ENCODE assay signal across 21 mouse cellular contexts in the genomic region with DNA sequence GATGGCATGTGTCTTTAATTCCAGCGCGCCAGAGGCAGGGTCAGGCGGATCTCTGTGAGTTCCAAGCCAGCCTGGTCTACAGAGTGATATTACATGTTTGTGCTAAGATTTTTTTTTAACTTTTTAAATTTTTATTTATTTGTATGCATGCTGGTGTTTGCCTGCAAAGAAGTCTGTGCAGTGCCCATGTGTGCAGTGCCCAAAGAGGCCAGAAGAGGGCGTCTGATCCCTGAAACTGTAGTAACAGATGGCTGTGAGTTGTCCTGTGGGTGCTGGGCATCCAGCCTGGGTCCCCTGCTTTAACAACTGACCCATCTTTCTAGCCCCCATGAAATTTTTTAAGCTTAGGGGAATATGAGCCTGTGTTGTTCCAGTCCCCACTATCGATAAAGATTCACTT. TPM values are rescaled to one million over a fixed set of nuclear protein-coding genes. Genes with fewer than 3 reads are reported as not detected.
DNase-seq lines count a peak whose midpoint lies in the region; ATAC-seq and TF ChIP-seq lines count a peak whose summit lies in the region.
"Had no signal": no experiment of that assay in that cellular context is flagged by ENCODE, and none has a peak within 500 bp of the region (broad histone marks: within the 10 kb centered on the region; RNA-seq: fewer than 3 reads in every experiment).

No protein-coding gene starts in this region.

- ATAC-seq in liver, postnatal 0 days: no peak
- no peak for ATAC-seq in liver, embryonic 11.5 days (replicated peaks; ENCODE audit: low FRiP score)

- DNase-seq in heart, adult 2 months: no peak
- DNase-seq in heart, adult 18-20 months: no peak
- DNase-seq in liver, postnatal 0 days: no peak
- no peak for DNase-seq in liver, embryonic 11.5 days (ENCODE audit: low spot score)
- DNase-seq in brain, embryonic 14.5 days (ENCODE audit: low read depth): no peak
- DNase-seq in embryo, embryonic 10.5 days (ENCODE audit: low spot score): no peak
- DNase-seq in thymus, adult 18-20 months: no peak
- DNase-seq: adrenal gland, postnatal 25 days; cerebellum, adult 9-11 months; embryo, embryonic 11 days; gastrocnemius, postnatal 25 days; heart, postnatal 14 days; kidney, adult 11 months; kidney, postnatal 4 days; liver, embryonic 13.5 days had no signal

- 87% methylated on average over 5 of the region's 5 CpGs for WGBS in heart, adult 2 months
- WGBS in liver, postnatal 0 days (ENCODE audit: insufficient replicate concordance): 82% methylated on average over 5 of the region's 5 CpGs
- 84% methylated on average over 5 of the region's 5 CpGs for WGBS in liver, embryonic 11.5 days

- peaks cover 2% of the 10 kb centered on the region for H3K4me1 ChIP-seq in heart, adult 2 months (ENCODE audit: control insufficient read depth, insufficient read depth, low read length)
- H3K4me1 ChIP-seq in liver, postnatal 0 days (ENCODE audit: insufficient read depth): peaks cover 20% of the 10 kb centered on the region
- no peaks in the 10 kb centered on the region for H3K4me1 ChIP-seq in liver, embryonic 11.5 days (replicated peaks; ENCODE audit: control insufficient read depth, insufficient read depth, low read length)
- H3K4me1 ChIP-seq in E14TG2a.4 (replicated peaks; ENCODE audit: low read depth, low read length): peaks cover 61% of the 10 kb centered on the region
- H3K4me1 ChIP-seq: embryonic facial prominence, embryonic 15.5 days; neural tube, embryonic 12.5 days had no signal

- TF ChIP-seq EP300 in heart, adult 2 months (IDR thresholded peaks at IDR 0.05; ENCODE audit: insufficient read depth, low read depth, low read length): no peak
- no peak for TF ChIP-seq EP300 in liver, postnatal 0 days (IDR thresholded peaks at IDR 0.05; ENCODE audit: low read depth)

- no peak overlapping the region for H3K27ac ChIP-seq in heart, adult 2 months
- H3K27ac ChIP-seq in liver, postnatal 0 days (ENCODE audit: low read depth): no peak overlapping the region
- no peak overlapping the region for H3K27ac ChIP-seq in liver, embryonic 11.5 days (ENCODE audit: low read depth, low read length)
- H3K27ac ChIP-seq: embryonic facial prominence, embryonic 15.5 days; forebrain, embryonic 10.5 days; hindbrain, embryonic 14.5 days; liver, embryonic 13.5 days; neural tube, embryonic 12.5 days had no signal

- H3K4me2 ChIP-seq in liver, postnatal 0 days (ENCODE audit: low read depth, low read length): no peak overlapping the region
- no peak overlapping the region for H3K4me2 ChIP-seq in liver, embryonic 11.5 days
- H3K4me2 ChIP-seq: embryonic facial prominence, embryonic 15.5 days; heart, embryonic 11.5 days; hindbrain, embryonic 14.5 days; liver, embryonic 13.5 days; neural tube, embryonic 12.5 days had no signal

- H3K9ac ChIP-seq in heart, adult 2 months (ENCODE audit: low read depth, low read length): no peak overlapping the region
- no peak overlapping the region for H3K9ac ChIP-seq in liver, postnatal 0 days (replicated peaks)
- no peak overlapping the region for H3K9ac ChIP-seq in liver, embryonic 11.5 days (ENCODE audit: low read depth, low read length)
- H3K9ac ChIP-seq: embryonic facial prominence, embryonic 15.5 days; hindbrain, embryonic 14.5 days; liver, embryonic 13.5 days; neural tube, embryonic 12.5 days had no signal

- intact Hi-C loops in heart, adult 2 months (cut with DNase I): no loop called here

- TF ChIP-seq POLR2A in heart, adult 2 months (IDR thresholded peaks at IDR 0.05; ENCODE audit: insufficient read depth, low read depth, low read length): no peak
- TF ChIP-seq POLR2A in brain, embryonic 14.5 days (IDR thresholded peaks at IDR 0.05; ENCODE audit: borderline replicate concordance, extremely low read depth, insufficient read depth, insufficient read length, poor library complexity, severe bottlenecking): no peak

- peak; percentile 41 for TF ChIP-seq CTCF in heart, adult 2 months (IDR thresholded peaks at IDR 0.05)
- peak; percentile 49 for TF ChIP-seq CTCF in liver, postnatal 0 days (IDR thresholded peaks at IDR 0.05; ENCODE audit: low read depth)
- TF ChIP-seq CTCF in E14TG2a.4 (conservative IDR thresholded peaks at IDR 0.05; ENCODE audit: low read length): peak; percentile 91
- peak; percentile 27; the same call in 1 of the 2 replicates for TF ChIP-seq CTCF in brain, embryonic 14.5 days (IDR thresholded peaks at IDR 0.05; ENCODE audit: borderline replicate concordance, extremely low read depth, insufficient read depth, insufficient read length)

- no peak overlapping the region for H3K4me3 ChIP-seq in heart, adult 2 months
- H3K4me3 ChIP-seq in liver, postnatal 0 days (ENCODE audit: low read depth, low read length): no peak overlapping the region
- no peak overlapping the region for H3K4me3 ChIP-seq in liver, embryonic 11.5 days (ENCODE audit: low read depth, low read length)
- H3K4me3 ChIP-seq in E14TG2a.4 (replicated peaks; ENCODE audit: low read length): no peak overlapping the region
- H3K4me3 ChIP-seq: embryonic facial prominence, embryonic 15.5 days; forebrain, embryonic 10.5 days; liver, embryonic 13.5 days; neural tube, embryonic 12.5 days had no signal

- no peaks in the 10 kb centered on the region for H3K27me3 ChIP-seq in heart, adult 2 months (ENCODE audit: control insufficient read depth, insufficient read depth, low read length)
- no peaks in the 10 kb centered on the region for H3K27me3 ChIP-seq in liver, postnatal 0 days (ENCODE audit: insufficient read depth, low read length)
- no peaks in the 10 kb centered on the region for H3K27me3 ChIP-seq in liver, embryonic 11.5 days (replicated peaks; ENCODE audit: control insufficient read depth, insufficient read depth, low read length)
- H3K27me3 ChIP-seq in E14TG2a.4 (ENCODE audit: insufficient read depth, low read length): no peaks in the 10 kb centered on the region
- H3K27me3 ChIP-seq: embryonic facial prominence, embryonic 15.5 days; neural tube, embryonic 12.5 days had no signal

- H3K9me3 ChIP-seq in liver, postnatal 0 days (ENCODE audit: low read length): peaks cover 4% of the 10 kb centered on the region; the same call in 1 of the 2 replicates
- H3K9me3 ChIP-seq in liver, embryonic 11.5 days (ENCODE audit: control insufficient read depth, low read length): no peaks in the 10 kb centered on the region
- peaks cover 5% of the 10 kb centered on the region; the same call in 1 of the 2 replicates for H3K9me3 ChIP-seq in E14TG2a.4 (ENCODE audit: low read length)
- H3K9me3 ChIP-seq: embryonic facial prominence, embryonic 15.5 days; neural tube, embryonic 12.5 days had no signal

- no peaks in the 10 kb centered on the region for H3K36me3 ChIP-seq in heart, adult 2 months (ENCODE audit: control insufficient read depth, insufficient read depth, low read length)
- no peaks in the 10 kb centered on the region for H3K36me3 ChIP-seq in liver, postnatal 0 days (replicated peaks; ENCODE audit: insufficient read depth, low read length)
- no peaks in the 10 kb centered on the region for H3K36me3 ChIP-seq in liver, embryonic 11.5 days (ENCODE audit: control insufficient read depth, insufficient read depth, low read length)
- H3K36me3 ChIP-seq in E14TG2a.4 (ENCODE audit: insufficient read depth, low read length): peaks cover 12% of the 10 kb centered on the region; the same call in 1 of the 2 replicates
- H3K36me3 ChIP-seq: embryonic facial prominence, embryonic 15.5 days; forebrain, embryonic 10.5 days; liver, embryonic 13.5 days; neural tube, embryonic 12.5 days had no signal

- no peaks in the 10 kb centered on the region for H3K79me2 ChIP-seq in heart, adult 2 months (replicated peaks; ENCODE audit: control insufficient read depth, insufficient read depth, low read length)

RNA-seq across cellular contexts. Expression of a gene that starts 19.8 kb away (rescaled TPM):
- 10 to 100 TPM; 39.4 to 45.1 TPM for total RNA-seq in heart, adult 2 months (2021)
- polyA plus RNA-seq in heart, adult 2 months (2012; rRNA removed): 23.2 and 28.9 TPM in 2 replicates
- total RNA-seq in heart, adult 18-20 months (2021): 10 to 100 TPM; 42.3 to 52.1 TPM
- 8.5 and 11.4 TPM in 2 replicates for polyA plus RNA-seq in liver, postnatal 0 days (2015; fragmentation: Nextera tagmentation; extraction: Ambion mirVana)
- 29.0 and 30.7 TPM in 2 replicates for polyA plus RNA-seq in liver, embryonic 11.5 days (2014; fragmentation: Nextera tagmentation; extraction: Ambion mirVana)
- polyA plus RNA-seq in brain, embryonic 14.5 days (2012; rRNA removed): 28.2 and 33.0 TPM in 2 replicates

Comparison
In these comparisons a context has a peak if more than half of its experiments do, and no peak if none do; other contexts are left out.
1. CTCF ChIP-seq: peak in every context shown above with its lines; median percentile 91 in E14TG2a.4; 49 in liver, postnatal 0 days; 41 in heart, adult 2 months; 27 in brain, embryonic 14.5 days.